Mouse (Mus musculus): ENCODE measurements around the gene Srd5a1. TPM values are rescaled to one million over a fixed set of nuclear protein-coding genes. Genes with fewer than 3 reads are reported as not detected.
"Not testable (repeated sequence)": the region's sequence is repeated elsewhere in the genome, so short reads cannot be mapped to it uniquely, and the experiment has no call there.

The Srd5a1 gene
- polyA plus RNA-seq, 1 experiment from 2014 or later: 36.1 TPM

DNA sequence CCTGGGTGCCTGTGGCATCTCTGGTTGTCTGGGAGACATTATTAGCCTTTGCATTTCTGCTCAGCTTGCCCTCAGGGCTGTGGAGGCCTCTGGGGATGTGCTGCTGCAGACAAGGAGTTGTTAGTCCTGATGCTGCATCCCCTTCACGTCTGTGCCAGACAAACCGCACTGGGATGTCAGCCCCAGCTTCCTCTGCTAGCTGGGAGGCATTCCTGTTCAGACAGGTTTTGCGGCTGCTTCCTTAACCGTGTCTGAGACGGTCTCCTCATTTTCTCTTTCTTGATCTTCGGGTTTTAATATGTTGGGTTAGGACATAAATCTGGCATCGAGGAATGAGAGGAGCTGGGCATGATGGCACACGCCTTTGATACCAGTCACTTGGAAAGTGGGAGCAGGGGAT is 19.0 kb downstream of the Srd5a1 start:
- Histone ChIP-seq H3K4me2 (replicated peaks) (no peak overlapping the region), H3K36me3 (0 out of 2 replicates have a peak, but pooled peaks cover 3% of the 10 kb centered on the region), H3K4me3 (no peak overlapping the region), H3K27me3 (no peaks in the 10 kb centered on the region), H3K9me3 (no peaks in the 10 kb centered on the region), H3K9ac (no peak overlapping the region), H3K27ac (no peak overlapping the region), H3K4me1 (no peaks in the 10 kb centered on the region)
- 73% methylated on average over 8 of the region's 8 CpGs for WGBS
- ATAC-seq (ENCODE audit: low FRiP score, low read depth): no peak

DNA sequence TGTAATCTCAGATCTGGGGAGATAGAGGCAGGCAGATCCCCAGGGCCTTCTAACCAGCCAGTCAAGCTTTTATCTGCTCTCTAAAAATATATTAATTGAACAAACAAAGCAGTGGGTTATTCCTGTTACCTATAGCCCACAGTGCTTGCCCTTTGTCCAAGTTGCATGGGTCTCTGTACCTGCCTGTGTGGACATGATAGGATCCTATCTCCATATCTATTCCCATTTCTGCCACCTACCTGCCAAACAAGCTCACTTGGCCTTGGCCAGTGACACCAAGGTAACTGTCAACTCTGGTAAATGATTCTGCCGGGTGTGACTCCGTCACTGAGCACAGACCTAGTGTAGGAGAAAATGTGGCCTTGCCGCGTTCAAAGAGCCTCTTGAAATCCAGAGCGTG is 19.9 kb downstream of the Srd5a1 start:
- Histone ChIP-seq H3K27me3 (no peaks in the 10 kb centered on the region), H3K9ac (no peak overlapping the region), H3K4me2 (replicated peaks) (no peak overlapping the region), H3K36me3 (0 out of 2 replicates have a peak, but pooled peaks cover 3% of the 10 kb centered on the region), H3K9me3 (no peaks in the 10 kb centered on the region), H3K4me1 (no peaks in the 10 kb centered on the region), H3K4me3 (no peak overlapping the region), H3K27ac (no peak overlapping the region)
- no peak for ATAC-seq (ENCODE audit: low FRiP score, low read depth)
- 93% methylated on average over 5 of the region's 5 CpGs for WGBS

DNA sequence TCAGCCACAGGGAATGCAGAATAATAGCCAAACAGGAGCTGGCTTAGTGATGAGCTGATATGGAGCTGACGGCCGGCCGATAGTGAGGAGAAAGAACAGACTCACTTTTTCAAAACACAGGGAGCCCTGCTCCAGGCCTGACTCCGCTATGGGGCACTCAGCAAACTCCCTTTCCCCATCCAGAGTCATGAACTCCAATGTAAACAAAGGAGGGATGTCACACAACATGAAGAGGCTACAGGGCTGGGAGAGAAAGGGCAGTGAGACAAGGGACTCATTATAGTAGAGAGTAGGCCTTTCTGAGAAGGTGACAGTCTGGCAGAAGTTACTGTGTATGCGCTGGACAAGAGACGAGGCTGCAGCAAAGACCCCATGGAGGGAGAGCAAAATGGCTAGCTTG is 23.0 kb downstream of the Srd5a1 start:
- Histone ChIP-seq H3K9ac (no peak overlapping the region), H3K9me3 (no peaks in the 10 kb centered on the region), H3K27ac (no peak overlapping the region), H3K4me3 (no peak overlapping the region), H3K4me1 (no peaks in the 10 kb centered on the region), H3K36me3 (0 out of 2 replicates have a peak, but pooled peaks cover 3% of the 10 kb centered on the region), H3K4me2 (replicated peaks) (no peak overlapping the region), H3K27me3 (no peaks in the 10 kb centered on the region)
- WGBS: 70% methylated on average over 6 of the region's 6 CpGs
- no peak for ATAC-seq (ENCODE audit: low FRiP score, low read depth)

DNA sequence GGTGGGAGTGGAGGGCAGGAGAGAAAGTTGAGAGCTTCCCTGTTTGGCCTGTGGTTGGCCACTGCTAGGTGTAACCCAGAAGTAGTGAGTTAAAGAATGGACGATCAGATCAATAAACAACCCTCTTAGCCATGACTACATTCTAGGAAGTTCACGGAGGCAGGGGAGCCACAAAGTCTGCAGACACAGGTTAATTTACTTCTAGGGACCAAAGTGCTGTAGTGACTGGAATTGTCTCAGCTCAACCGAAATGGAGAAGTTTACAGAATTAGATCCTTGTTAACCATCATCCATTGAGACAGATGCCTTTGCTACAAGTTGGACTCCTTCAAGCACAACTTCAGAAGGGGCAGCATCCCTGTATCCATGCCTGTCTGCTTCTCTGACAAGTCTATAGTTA is 23.4 kb downstream of the Srd5a1 start:
- Histone ChIP-seq H3K9ac (no peak overlapping the region), H3K4me1 (no peaks in the 10 kb centered on the region), H3K36me3 (0 out of 2 replicates have a peak, but pooled peaks cover 3% of the 10 kb centered on the region), H3K27ac (no peak overlapping the region), H3K9me3 (no peaks in the 10 kb centered on the region), H3K4me3 (no peak overlapping the region), H3K27me3 (no peaks in the 10 kb centered on the region), H3K4me2 (replicated peaks) (no peak overlapping the region)
- no peak for ATAC-seq (ENCODE audit: low FRiP score, low read depth)
- 59% methylated on average over 3 of the region's 3 CpGs for WGBS

DNA sequence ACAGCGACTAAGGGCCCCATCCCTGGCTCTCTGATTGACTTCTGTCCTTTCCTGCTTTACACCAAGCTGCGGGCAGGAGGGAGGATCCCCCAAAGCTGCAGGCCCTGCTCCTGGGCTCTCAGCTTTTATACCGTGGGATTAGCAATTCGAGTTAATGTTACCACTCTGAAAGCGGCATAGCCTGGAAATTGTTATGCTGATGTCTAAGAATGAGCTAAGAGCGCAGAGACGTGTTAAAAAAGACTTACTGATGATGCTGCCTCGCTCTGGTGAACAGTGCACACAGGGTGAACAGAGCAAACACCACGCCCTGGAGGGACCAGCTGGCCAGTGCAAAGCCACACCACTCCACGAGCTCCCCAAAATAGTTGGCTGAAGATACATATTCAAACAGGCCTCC is 24.9 kb downstream of the Srd5a1 start:
- H3K4me1 ChIP-seq: no peaks in the 10 kb centered on the region
- WGBS: 63% methylated on average over 10 of the region's 10 CpGs
- no peak for ATAC-seq (ENCODE audit: low FRiP score, low read depth)
- H3K9ac ChIP-seq: no peak overlapping the region
- H3K36me3 ChIP-seq: no peaks in the 10 kb centered on the region
- no peaks in the 10 kb centered on the region for H3K9me3 ChIP-seq
- H3K4me3 ChIP-seq: no peak overlapping the region
- H3K4me2 ChIP-seq (replicated peaks): no peak overlapping the region
- H3K27ac ChIP-seq: no peak overlapping the region
- H3K27me3 ChIP-seq: no peaks in the 10 kb centered on the region

DNA sequence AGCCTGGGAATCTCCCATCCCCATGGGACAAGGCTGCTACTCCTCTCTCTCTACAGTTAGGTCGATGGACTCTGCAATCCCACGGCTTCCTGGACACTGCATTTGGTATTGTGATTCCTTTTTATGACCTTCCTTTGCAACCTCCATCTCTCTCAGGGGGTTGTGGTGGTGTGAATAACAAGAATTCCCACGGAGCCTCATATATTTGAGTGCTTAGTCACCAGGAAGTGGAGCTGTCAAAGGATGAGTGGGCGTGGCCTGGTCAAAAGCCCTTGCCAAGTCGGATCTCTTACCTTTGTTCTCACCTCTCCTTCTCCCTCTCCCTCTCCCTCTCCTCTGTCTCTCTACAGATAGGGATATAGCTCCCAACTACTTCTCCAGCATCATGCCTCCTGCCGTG is 25.4 kb downstream of the Srd5a1 start:
- 60% methylated on average over 6 of the region's 6 CpGs for WGBS
- H3K4me1 ChIP-seq: no peaks in the 10 kb centered on the region
- no peak for ATAC-seq (ENCODE audit: low FRiP score, low read depth)

DNA sequence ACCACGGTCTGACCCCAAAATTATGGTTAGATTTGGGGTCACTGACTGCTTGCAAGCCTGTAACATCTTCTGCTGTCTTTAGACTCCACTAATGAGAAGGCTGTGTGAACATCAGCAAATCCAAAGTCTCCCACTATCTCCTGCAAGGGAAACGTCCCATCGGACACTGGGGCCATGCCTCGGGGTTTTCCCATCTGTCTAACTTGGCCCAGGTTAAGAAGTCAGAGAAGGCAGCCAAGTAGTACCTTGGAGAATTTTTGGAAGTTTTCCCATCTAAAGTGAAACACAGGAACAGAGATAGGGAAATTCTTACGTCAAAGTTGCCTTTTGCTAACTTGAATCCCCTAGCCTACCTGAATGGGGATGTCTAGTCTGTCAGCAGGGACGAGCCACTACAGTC is 27.7 kb downstream of the Srd5a1 start:
- H3K9me3 ChIP-seq: no peaks in the 10 kb centered on the region
- H3K4me1 ChIP-seq: no peaks in the 10 kb centered on the region
- H3K9ac ChIP-seq: no peak overlapping the region
- ATAC-seq (ENCODE audit: low FRiP score, low read depth): no peak
- H3K27ac ChIP-seq: no peak overlapping the region
- H3K4me2 ChIP-seq (replicated peaks): no peak overlapping the region
- no peaks in the 10 kb centered on the region for H3K27me3 ChIP-seq
- H3K36me3 ChIP-seq: no peaks in the 10 kb centered on the region
- no peak overlapping the region for H3K4me3 ChIP-seq
- WGBS: 93% methylated on average over 6 of the region's 6 CpGs

More for the DNA sequence above, 25.4 kb downstream of the Srd5a1 start:
- H3K9ac ChIP-seq: no peak overlapping the region
- H3K27ac ChIP-seq: no peak overlapping the region
- H3K36me3 ChIP-seq: no peaks in the 10 kb centered on the region
- H3K4me2 ChIP-seq (replicated peaks): no peak overlapping the region
- no peaks in the 10 kb centered on the region for H3K9me3 ChIP-seq
- H3K27me3 ChIP-seq: no peaks in the 10 kb centered on the region
- no peak overlapping the region for H3K4me3 ChIP-seq

DNA sequence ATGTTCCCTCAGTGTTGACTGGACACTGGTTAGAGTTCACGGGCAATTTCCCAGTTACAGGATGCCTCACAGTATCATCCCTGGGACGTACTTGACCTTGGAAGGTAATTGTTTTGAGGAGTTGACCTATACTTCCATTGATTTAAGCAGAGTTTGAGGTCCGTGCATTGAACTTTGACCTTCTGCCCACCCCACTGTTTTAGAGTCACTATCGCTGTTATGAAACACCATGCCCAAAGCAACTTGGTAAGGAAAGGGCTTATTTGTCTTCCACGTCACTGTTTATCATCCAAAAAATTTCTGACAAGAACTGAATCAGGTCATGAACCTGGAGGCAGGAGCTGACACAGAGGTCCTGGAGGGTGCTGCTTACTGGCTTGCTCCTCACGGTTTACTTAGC is 28.8 kb downstream of the Srd5a1 start:
- no peak for ATAC-seq (ENCODE audit: low FRiP score, low read depth)
- WGBS: 88% methylated on average over 6 of the region's 6 CpGs
- no peak overlapping the region for H3K27ac ChIP-seq

DNA sequence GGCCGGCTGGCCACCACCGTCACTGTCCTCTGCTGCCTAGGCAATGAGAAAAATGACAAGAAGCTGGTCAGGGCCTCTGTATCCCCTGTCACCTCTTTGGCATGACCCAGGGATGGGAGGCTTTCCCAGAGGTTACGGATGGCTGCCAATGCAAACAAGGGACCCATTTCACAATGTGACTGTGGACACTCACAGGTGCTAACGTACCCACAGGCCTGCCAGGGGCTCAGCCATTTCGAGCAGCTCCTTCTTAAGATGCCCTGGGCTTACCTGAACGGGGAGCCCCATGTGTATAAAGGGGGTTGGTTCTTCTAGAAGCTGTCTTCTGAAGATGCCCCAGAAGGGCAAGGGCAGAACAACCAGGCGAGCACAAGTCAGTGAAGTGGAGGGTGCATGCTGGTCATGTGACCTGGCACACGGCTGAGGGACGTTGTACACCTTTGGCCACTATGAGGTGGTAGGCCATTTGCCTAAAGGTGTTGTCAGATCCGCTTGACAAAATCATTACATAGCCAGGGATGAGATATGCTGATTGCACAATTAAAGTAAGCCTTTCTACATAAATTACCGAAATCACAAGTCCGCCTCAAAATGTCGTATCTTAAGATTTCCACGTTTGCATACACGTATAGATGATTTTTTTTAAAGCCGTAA is 33.9 kb downstream of the Srd5a1 start:
- Histone ChIP-seq H3K9me3 (no peaks in the 10 kb centered on the region), H3K9ac (no peak overlapping the region), H3K36me3 (no peaks in the 10 kb centered on the region), H3K4me3 (no peak overlapping the region), H3K4me2 (replicated peaks) (no peak overlapping the region), H3K4me1 (no peaks in the 10 kb centered on the region), H3K27ac (no peak overlapping the region), H3K27me3 (no peaks in the 10 kb centered on the region)
- WGBS: 90% methylated on average over 16 of the region's 16 CpGs
- ATAC-seq (ENCODE audit: low FRiP score, low read depth): no peak

More for the DNA sequence above, 28.8 kb downstream of the Srd5a1 start:
- Histone ChIP-seq H3K36me3 (no peaks in the 10 kb centered on the region), H3K4me1 (no peaks in the 10 kb centered on the region), H3K9me3 (no peaks in the 10 kb centered on the region), H3K9ac (no peak overlapping the region), H3K27me3 (no peaks in the 10 kb centered on the region), H3K4me2 (replicated peaks) (no peak overlapping the region), H3K4me3 (no peak overlapping the region)

DNA sequence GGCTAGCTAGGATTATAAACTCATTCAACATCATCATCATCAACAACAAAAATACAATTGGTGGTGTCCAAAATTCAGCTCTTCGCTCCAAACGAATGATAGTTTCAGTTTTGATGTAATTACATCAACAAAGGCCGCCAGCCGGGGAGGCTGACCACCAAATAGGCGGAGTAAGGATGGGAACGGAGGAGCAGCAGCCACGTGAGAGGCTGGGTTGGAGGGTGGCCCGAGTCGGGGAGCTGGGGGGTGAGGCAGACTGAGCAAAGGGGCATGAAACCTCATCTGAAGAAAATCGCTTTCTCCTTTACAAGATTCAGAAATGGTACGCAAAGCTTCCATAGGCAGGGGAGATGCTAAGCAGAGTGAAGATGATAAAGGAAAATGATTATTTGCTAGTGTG is 34.6 kb downstream of the Srd5a1 start:
- Histone ChIP-seq H3K4me2 (replicated peaks) (no peak overlapping the region), H3K4me1 (no peaks in the 10 kb centered on the region), H3K36me3 (no peaks in the 10 kb centered on the region), H3K27me3 (no peaks in the 10 kb centered on the region), H3K27ac (no peak overlapping the region), H3K9me3 (no peaks in the 10 kb centered on the region), H3K9ac (no peak overlapping the region), H3K4me3 (no peak overlapping the region)
- ATAC-seq (ENCODE audit: low FRiP score, low read depth): no peak
- 64% methylated on average over 11 of the region's 11 CpGs for WGBS

DNA sequence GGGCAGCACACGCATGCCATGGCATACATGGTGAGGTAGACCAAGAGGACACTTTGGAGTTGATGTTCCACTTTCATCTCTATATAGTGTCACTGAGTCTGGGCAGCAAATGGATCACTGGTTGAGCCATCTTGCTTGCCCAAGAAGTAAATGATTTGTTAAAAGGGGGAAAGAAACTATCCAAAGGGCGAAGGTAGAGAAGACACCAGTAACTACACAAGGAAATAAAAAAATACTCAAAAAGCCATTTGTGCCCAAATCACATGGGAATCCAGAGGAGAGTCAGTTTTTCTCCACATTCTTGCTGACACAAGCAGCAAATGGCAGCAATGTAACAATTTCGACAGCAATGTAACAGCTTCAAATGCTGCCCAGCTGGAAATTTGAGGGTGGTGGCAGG is 38.6 kb downstream of the Srd5a1 start:
- 91% methylated on average over 3 of the region's 3 CpGs for WGBS
- Histone ChIP-seq H3K9ac (no peak overlapping the region), H3K4me3 (no peak overlapping the region), H3K9me3 (no peaks in the 10 kb centered on the region), H3K36me3 (no peaks in the 10 kb centered on the region), H3K27ac (no peak overlapping the region), H3K4me2 (replicated peaks) (no peak overlapping the region), H3K4me1 (no peaks in the 10 kb centered on the region), H3K27me3 (no peaks in the 10 kb centered on the region)
- no peak for ATAC-seq (ENCODE audit: low FRiP score, low read depth)

DNA sequence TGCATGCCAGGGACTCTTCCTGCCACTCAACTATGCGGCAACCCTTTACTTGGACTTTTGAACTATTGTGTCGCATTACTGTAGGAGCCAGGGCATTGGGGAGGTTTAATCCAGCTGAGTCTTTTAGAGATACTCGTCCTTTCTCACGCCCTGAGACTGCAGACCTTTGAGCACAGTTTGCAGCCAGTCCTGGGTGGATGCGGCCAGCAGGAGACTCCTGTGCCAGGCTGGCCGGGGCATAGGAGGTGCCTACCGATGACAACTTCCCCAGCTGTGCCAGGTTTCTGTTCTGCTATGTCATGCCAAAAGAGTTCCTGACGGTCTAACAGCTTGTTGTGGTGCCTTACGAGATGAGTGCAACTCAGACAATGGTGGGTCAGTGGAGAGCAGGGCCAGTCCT is 42.0 kb downstream of the Srd5a1 start:
- WGBS: 84% methylated on average over 9 of the region's 9 CpGs
- Histone ChIP-seq H3K27me3 (no peaks in the 10 kb centered on the region), H3K9me3 (no peaks in the 10 kb centered on the region), H3K4me3 (no peak overlapping the region), H3K4me2 (replicated peaks) (no peak overlapping the region), H3K4me1 (no peaks in the 10 kb centered on the region), H3K9ac (no peak overlapping the region), H3K36me3 (no peaks in the 10 kb centered on the region), H3K27ac (no peak overlapping the region)
- no peak for ATAC-seq (ENCODE audit: low FRiP score, low read depth)

DNA sequence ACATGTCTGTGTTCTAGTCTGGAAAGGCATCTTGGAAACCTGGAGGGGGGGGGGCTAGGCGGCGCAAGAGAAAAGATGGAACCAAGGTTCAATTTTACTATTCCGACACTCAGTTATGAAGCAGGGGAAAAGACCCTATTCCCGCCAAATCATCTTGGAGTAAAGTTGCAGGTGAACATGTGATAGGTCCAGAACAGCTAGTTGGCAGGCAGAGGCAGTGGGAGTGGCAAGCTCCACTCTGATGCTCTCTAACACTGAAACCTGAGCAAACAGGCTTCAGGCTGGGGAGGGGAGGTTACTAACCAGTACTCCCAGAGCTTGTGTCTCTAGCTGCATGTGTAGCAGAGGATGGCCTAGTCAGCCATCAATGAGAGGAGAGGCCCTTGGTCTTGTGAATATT is 45.8 kb downstream of the Srd5a1 start:
- H3K27ac ChIP-seq; H3K9me3 ChIP-seq; H3K4me2 ChIP-seq (replicated peaks); ATAC-seq (ENCODE audit: low FRiP score, low read depth); H3K36me3 ChIP-seq; H3K4me1 ChIP-seq; H3K9ac ChIP-seq; H3K4me3 ChIP-seq; H3K27me3 ChIP-seq: not testable (repeated sequence)
- 90% methylated on average over 4 of the region's 4 CpGs for WGBS
